In the genomic region with DNA sequence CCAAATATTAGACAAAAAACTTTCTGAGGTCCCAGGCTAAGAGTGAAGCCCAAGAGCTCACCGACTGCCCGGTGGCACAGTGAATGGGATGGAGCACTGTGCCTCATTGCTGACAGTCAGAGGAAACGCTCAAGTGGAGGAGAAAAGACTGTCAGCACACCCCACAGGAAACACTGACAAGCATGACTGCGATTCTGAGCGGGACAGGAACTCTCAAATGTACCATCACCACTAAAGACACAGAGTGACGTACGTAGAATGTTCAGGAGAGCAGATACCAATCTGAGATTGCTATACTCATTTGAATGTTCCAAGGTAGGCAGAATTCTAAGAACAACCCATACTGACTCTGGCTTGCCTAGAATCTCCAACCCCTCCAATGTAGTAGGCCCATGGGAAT, we compare ENCODE assay signal across 27 mouse cellular contexts. TPM values are rescaled to one million over a fixed set of nuclear protein-coding genes. Genes with fewer than 3 reads are reported as not detected.
DNase-seq lines count a peak whose midpoint lies in the region; TF ChIP-seq lines count a peak whose summit lies in the region.
"Had no signal": no experiment of that assay in that cellular context is flagged by ENCODE, and none has a peak within 500 bp of the region (broad histone marks: within the 10 kb centered on the region; RNA-seq: fewer than 3 reads in every experiment).

No protein-coding gene starts in this region.

- no peak overlapping the region for H3K27ac ChIP-seq in spleen, adult 2 months (ENCODE audit: insufficient read depth, low read length)
- H3K27ac ChIP-seq: forebrain, embryonic 13.5 days; hindbrain, embryonic 12.5 days; hindbrain, postnatal 0 days; limb, embryonic 12.5 days; liver, embryonic 15.5 days; neural tube, embryonic 13.5 days; stomach, embryonic 15.5 days had no signal

- DNase-seq in spleen, adult 2 months (ENCODE audit: low read depth in 1 of 2, low spot score in 2 of 2), result peak; percentile 43 to 52
- DNase-seq in spleen, adult 12 weeks (ENCODE audit: low spot score), result no peak
- DNase-seq in CD4-positive, CD25-positive, alpha-beta regulatory T cell, adult 2 months (ENCODE audit: low read depth, low spot score), result peak; percentile 80
- DNase-seq in induced T-regulatory cell, adult 2 months (ENCODE audit: low read depth), result peak; percentile 77
- peak; percentile 60 for DNase-seq in thymus, postnatal 0 days (ENCODE audit: low spot score)
- DNase-seq in testis, postnatal 14 days (ENCODE audit: low spot score), result no peak
- DNase-seq in urinary bladder, postnatal 36 days (ENCODE audit: low spot score in 2 of 2), result no peak
- no peak for DNase-seq in embryo, embryonic 11 days
- DNase-seq: adrenal gland, postnatal 25 days; cerebellum, adult 11-12 months; cerebellum, postnatal 10 days; gastrocnemius, postnatal 14 days; heart, postnatal 14 days; kidney, adult 9 months; kidney, postnatal 10 days; layer of hippocampus, postnatal 36 days; lung, embryonic 14.5 days; lung, postnatal 14 days had no signal

- H3K4me3 ChIP-seq in spleen, adult 2 months (ENCODE audit: extremely low read depth, insufficient read depth, insufficient read length), result no peak overlapping the region
- H3K4me3 ChIP-seq: forebrain, embryonic 13.5 days; hindbrain, embryonic 12.5 days; limb, embryonic 12.5 days; liver, embryonic 15.5 days; myocyte; neural tube, embryonic 13.5 days; stomach, embryonic 15.5 days had no signal

- H3K36me3 ChIP-seq in spleen, adult 2 months (ENCODE audit: control insufficient read depth, insufficient read depth, low read length), result no peaks in the 10 kb centered on the region
- H3K36me3 ChIP-seq: hindbrain, embryonic 12.5 days; limb, embryonic 12.5 days; liver, embryonic 15.5 days; neural tube, embryonic 13.5 days; stomach, embryonic 15.5 days had no signal

- no peaks in the 10 kb centered on the region for H3K27me3 ChIP-seq in spleen, adult 2 months (ENCODE audit: control insufficient read depth, insufficient read depth, low read length)
- H3K27me3 ChIP-seq: forebrain, embryonic 13.5 days; hindbrain, embryonic 12.5 days; limb, embryonic 12.5 days; liver, embryonic 15.5 days; neural tube, embryonic 13.5 days; Patski; stomach, embryonic 15.5 days had no signal

- WGBS in spleen, adult 2 months, result 24% methylated on average over 7 of the region's 7 CpGs

- peaks cover 3% of the 10 kb centered on the region; the same call in 1 of the 2 replicates for H3K4me1 ChIP-seq in spleen, adult 2 months (ENCODE audit: control insufficient read depth, insufficient read depth, insufficient read length)
- H3K4me1 ChIP-seq: forebrain, embryonic 13.5 days; hindbrain, embryonic 12.5 days; limb, embryonic 12.5 days; liver, embryonic 15.5 days; stomach, embryonic 15.5 days had no signal

- no peak for TF ChIP-seq CTCF in spleen, adult 2 months (IDR thresholded peaks at IDR 0.05; ENCODE audit: extremely low read depth, insufficient read depth, insufficient read length, insufficient replicate concordance)

- TF ChIP-seq POLR2A in spleen, adult 2 months (IDR thresholded peaks at IDR 0.05; ENCODE audit: low read depth, low read length), result no peak

RNA-seq across cellular contexts. Expression of a gene that starts 50.9 kb away (rescaled TPM):
- 6.6 and 8.2 TPM in 2 replicates for polyA plus RNA-seq in spleen, adult 2 months (2012; rRNA removed)
- polyA plus RNA-seq in thymus, postnatal 0 days (2015; fragmentation: Nextera tagmentation; extraction: Ambion mirVana), result 14.0 and 16.0 TPM in 2 replicates

Comparison
In these comparisons a context has a peak if more than half of its experiments do, and no peak if none do; other contexts are left out.
1. DNase-seq: peak in spleen, adult 2 months (2 of 2), CD4-positive, CD25-positive, alpha-beta regulatory T cell, adult 2 months (single experiment), induced T-regulatory cell, adult 2 months (single experiment) and thymus, postnatal 0 days (single experiment); none in spleen, adult 12 weeks (single experiment), testis, postnatal 14 days (single experiment), urinary bladder, postnatal 36 days (0 of 2) and embryo, embryonic 11 days (single experiment).